Mouse (Mus musculus) thymus, postnatal 4 days (tissue): ENCODE measurements at regions not wholly inside any gene's neighbourhood (a gene's known extent, or its start where the extent isn't known, plus 50 kb on each side); places are given as distances from the start of the nearest gene placed in this dataset.
A peak's percentile ranks its signal among the peaks of the same experiment; 100 is the strongest.

ENCODE experiments used
- DNase-seq: peaks from one replicate; pipeline ENCODE4 v3.0.0; 2021

GRCm38 (mm10) chr2:10825278-10826133, 346.4 kb upstream of the Prkcq start:
- DNase-seq, result peak; percentile 80

GRCm38 (mm10) chr2:10826134-10826767, 345.7 kb upstream of the Prkcq start:
- DNase-seq, result no peak

GRCm38 (mm10) chr2:10839976-10840375, 331.9 kb upstream of the Prkcq start:
- no peak for DNase-seq

GRCm38 (mm10) chr2:10861654-10862292, 310.1 kb upstream of the Prkcq start:
- DNase-seq, result no peak

GRCm38 (mm10) chr2:10864451-10864850, 307.5 kb upstream of the Prkcq start:
- no peak for DNase-seq

- no peak for DNase-seq
Measured at GRCm38 (mm10) chr2:10874303-10874702, 297.6 kb upstream of the Prkcq start.

GRCm38 (mm10) chr2:10901926-10902325, 270.0 kb upstream of the Prkcq start:
- no peak for DNase-seq

GRCm38 (mm10) chr2:10919955-10920354, 252.0 kb upstream of the Prkcq start:
- no peak for DNase-seq

- DNase-seq, result no peak
Measured at GRCm38 (mm10) chr2:10920686-10921485, 251.0 kb upstream of the Prkcq start.

- no peak for DNase-seq
Measured at GRCm38 (mm10) chr2:10921486-10922450, 250.1 kb upstream of the Prkcq start.

- no peak for DNase-seq
Measured at GRCm38 (mm10) chr2:10923984-10924383, 247.9 kb upstream of the Prkcq start.

GRCm38 (mm10) chr2:10925361-10925760, 246.5 kb upstream of the Prkcq start:
- no peak for DNase-seq

GRCm38 (mm10) chr2:10937405-10937804, 234.5 kb upstream of the Prkcq start:
- DNase-seq, result no peak

GRCm38 (mm10) chr2:10965224-10965623, 206.7 kb upstream of the Prkcq start:
- no peak for DNase-seq

GRCm38 (mm10) chr2:10966891-10967290, 205.0 kb upstream of the Prkcq start:
- no peak for DNase-seq

- no peak for DNase-seq
Measured at GRCm38 (mm10) chr2:10969111-10969689, 202.7 kb upstream of the Prkcq start.

- DNase-seq, result no peak
Measured at GRCm38 (mm10) chr2:10972051-10972450, 199.9 kb upstream of the Prkcq start.

- no peak for DNase-seq
Measured at GRCm38 (mm10) chr2:10978772-10979171, 193.1 kb upstream of the Prkcq start.

GRCm38 (mm10) chr2:10986101-10986500, 185.8 kb upstream of the Prkcq start:
- no peak for DNase-seq

- DNase-seq, result no peak
Measured at GRCm38 (mm10) chr2:10990043-10990728, 181.7 kb upstream of the Prkcq start.

- no peak for DNase-seq
Measured at GRCm38 (mm10) chr2:10998798-10999197, 173.1 kb upstream of the Prkcq start.
